Mouse (Mus musculus): ENCODE results near the gene Olfr767.
"Not testable (repeated sequence)": the region's sequence is repeated elsewhere in the genome, so short reads cannot be mapped to it uniquely, and the experiment has no call there.

Olfr767 gene

DNA sequence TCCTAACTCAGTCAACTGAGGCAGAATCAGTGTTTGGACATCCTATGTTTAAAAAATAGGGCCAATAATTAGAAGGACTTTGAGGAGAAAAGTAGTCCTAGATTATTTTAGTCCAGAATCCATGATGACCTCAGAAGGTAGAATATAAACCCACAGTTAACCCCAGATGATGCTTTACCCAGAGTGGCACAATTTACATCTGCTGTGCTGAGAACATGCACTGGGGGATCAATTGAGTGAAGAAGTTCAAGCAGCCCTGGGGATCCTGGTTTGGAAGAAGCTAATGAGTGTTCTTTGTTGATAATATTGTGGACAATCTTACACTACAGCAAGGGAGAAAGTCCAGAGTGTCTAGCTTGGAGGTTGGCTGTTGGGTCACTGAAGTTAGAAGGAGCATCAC, at the start of gene Olfr767:
Olfr767 (minus strand) TSS at position 101 of the 400 bp plus-strand sequence.
- DNase-seq = not testable (repeated sequence)

DNA sequence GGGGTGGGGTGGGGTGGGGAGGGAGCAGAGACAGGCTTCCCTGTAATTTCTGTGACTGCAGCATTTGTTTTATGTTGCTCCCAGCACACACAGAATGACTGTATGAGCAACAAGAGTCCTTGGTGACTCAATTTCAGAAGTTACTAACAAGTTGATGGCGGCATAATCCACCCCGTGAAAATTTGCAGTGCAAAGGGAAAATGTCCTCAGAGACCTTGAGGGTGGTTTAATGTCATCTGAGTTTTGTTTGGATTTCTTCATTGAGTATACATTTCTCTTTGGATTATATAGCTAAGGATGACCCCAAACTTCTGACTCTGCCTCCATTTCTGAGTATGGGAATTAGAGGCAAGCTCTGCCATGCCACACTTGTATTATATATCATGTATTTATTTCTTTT, 35.1 kb upstream of the Olfr767 start, which contains the start of gene Olfr769:
Olfr769 (minus strand) TSS at position 101 of the 400 bp plus-strand sequence.
- DNase-seq = no peak

DNA sequence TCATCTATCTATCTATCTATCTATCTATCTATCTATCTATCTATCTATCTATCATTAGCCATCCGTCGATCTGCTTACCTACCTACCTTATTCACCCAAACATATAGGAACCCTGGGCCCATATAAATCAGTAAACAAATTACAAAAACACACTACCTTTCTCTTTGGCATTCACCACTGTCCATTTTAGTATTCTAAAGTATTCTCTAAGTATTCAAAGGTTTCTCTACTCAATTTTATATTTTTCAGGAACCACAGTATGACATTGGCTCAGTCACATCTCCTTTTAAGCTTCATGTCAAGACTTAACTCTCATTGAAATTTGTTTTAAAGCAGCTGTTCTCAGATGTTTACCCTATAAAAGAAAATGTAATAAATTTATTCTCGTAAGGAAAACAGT, 32.4 kb upstream of the Olfr767 start:
- DNase-seq = no peak

DNA sequence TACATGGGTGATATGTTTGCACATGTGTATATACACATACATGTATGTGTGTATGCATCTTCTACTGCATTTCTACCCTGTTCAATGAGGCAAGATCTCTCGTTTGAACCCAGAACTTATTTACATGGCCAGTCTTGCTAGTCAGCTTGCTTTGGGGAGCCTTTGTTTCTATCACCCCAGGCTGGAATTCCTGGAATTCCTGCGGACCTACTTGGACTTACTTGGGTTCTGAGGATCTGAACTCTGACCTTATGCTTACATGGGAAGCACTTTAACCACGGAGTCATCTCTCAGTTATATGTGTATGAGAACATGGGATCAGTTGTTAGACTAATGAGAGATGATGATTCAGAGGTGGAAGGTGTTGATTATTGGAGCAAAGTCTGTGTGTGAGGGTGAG, 18.5 kb upstream of the Olfr767 start:
- DNase-seq = no peak

DNA sequence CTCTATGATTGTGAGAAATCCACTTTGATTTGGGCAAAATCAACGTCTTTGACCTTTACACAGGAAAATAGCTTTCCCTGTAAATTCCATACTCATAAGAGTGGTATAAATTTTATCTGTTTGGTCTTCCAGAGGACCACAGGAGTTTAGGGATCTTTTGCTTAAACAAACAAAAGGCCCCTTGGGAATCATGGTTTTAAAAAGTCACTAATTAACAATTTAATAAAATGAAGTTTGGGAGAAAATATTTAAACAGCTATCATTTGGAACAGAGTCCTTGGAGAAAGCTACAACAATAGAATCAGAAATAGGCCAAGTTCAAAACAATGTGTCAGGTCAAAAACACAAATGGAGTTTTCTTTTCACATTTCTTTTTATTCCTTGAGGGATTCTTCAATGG, 16.6 kb upstream of the Olfr767 start, which contains the start of gene Olfr768:
Olfr768 (minus strand) TSS at position 101 of the 400 bp plus-strand sequence.
- no peak for DNase-seq

DNA sequence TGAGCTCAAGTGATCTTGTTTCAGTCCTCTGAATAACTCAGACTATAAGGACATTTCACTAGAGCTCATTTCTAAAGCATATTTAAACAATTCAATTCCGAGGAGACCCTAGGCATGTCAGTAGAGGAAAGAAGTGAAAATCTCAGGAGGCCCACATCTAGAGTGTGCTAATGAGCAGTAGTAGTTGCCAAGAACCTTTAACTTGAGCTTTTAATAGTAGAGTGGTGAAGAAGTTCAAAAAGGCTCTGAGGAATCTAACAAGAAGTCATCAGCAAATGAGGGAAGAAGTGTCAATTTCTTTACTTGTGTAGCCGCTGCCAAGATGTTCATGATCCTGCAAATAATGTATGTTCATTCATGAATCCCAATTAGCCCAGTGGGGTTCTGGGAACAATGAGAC, 13.8 kb downstream of the Olfr767 start, which contains the start of gene Olfr766-ps1:
Olfr766-ps1 (minus strand) TSS at position 101 of the 400 bp plus-strand sequence.
- DNase-seq = no peak

DNA sequence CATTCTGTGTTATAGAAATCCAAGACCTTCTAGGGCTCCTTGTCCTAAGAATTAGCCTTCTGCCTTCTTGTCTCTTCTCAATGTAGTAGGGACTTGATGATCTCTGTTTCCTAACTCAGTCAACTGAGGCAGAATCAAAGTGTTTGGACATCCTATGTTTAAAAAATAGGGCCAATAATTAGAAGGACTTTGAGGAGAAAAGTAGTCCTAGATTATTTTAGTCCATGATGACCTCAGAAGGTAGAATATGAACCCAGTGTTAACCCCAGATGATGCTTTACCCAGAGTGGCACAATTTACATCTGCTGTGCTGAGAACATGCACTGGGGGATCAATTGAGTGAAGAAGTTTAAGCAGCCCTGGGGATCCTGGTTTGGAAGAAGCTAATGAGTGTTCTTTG, 32.8 kb downstream of the Olfr767 start, which contains the start of gene Olfr765:
Olfr765 (minus strand) TSS at position 101 of the 400 bp plus-strand sequence.
- DNase-seq = not testable (repeated sequence)

DNA sequence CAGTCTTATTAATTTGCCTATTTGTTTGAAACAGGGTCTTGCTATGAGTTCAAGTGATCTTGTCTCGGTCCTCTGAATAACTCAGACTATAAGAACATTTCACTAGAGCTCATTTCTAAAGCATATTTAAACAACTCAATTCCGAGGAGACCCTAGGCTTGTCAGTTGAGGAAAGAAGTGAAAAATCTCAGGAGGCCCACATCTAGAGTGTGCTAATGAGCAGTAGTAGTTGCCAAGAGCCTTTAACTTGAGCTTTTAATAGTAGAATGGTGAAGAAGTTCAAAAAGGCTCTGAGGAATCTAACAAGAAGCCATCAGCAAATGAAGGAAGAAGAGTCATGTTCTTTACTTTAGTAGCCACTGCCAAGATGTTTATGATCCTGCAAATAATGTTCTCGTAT, 42.9 kb downstream of the Olfr767 start, which contains the start of gene Olfr764-ps1:
Olfr764-ps1 (minus strand) TSS at position 101 of the 400 bp plus-strand sequence.
- DNase-seq = no peak

DNA sequence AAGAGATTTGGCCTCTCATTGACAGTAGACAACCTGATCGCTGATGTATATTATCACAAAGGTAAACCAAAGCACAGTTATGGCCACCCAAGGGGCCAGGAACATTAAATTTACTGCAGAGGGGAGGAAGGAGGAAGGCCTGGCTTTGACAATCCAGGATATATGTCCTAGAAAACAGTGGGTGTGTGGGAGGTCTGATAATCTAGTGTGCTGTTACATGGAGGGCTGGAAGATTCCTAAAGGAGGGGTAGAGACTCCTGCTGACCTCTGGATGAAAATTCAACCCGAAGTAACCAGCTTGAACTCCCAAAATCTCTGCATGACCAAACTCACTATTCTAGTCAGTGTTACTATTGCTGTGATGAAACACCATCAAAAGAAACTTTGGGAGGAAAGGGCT, 54.4 kb downstream of the Olfr767 start:
- no peak for DNase-seq

DNA sequence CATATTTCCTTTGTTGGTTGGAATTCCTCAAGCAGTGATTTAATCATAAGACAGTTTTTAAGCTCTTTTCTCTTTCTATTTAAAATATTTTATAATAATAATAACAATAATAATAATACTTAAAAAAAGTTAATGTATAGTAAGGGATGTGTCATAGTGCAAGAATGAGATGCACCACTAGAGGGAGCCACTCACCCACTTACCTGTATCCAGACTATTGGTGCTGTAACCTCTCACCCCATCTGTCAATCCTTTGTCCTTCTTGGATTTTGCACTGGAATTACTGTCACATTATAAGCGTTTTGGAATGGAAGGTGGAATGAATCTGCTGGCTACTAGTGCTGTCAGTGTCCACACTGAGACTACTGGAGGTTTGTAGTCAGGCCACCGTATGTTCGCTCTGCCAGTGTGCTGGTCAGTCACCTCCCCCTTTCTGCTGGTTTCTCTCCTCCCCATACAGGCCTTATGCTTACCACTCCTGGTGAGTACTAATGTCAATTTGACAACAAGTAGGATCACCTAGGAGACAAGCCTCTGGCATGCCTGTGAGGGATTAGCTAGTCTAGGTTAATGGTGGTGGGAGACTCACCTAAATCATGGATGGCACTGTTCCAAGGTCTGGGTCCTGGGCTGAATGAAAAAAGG, 56.6 kb downstream of the Olfr767 start:
- DNase-seq = peak; percentile 43
